Mouse (Mus musculus) forebrain, embryonic 12.5 days (tissue): Measurements from ENCODE around the gene Lrp1. TPM values are rescaled to one million over a fixed set of nuclear protein-coding genes. Genes with fewer than 3 reads are reported as not detected.

Experiments used
- ATAC-seq: fragments of 200-750 bp; cut with Nextera tagmentation; 2 replicates; pipeline ENCODE4 v1.8.0; 2017; ENCODE audit warnings: moderate TSS enrichment; ENCODE audit not compliant: low FRiP score
- H3K27ac ChIP-seq: fragments of 300-500 bp; sonication (generic); 2 replicates; pipeline ENCODE4 v1.5.1; 2016; ENCODE audit warnings: mild to moderate bottlenecking
- H3K27me3 ChIP-seq: fragments of 300-500 bp; sonication (generic); 2 replicates; pipeline ENCODE4 v1.6.1; 2016; ENCODE audit warnings: mild to moderate bottlenecking
- H3K36me3 ChIP-seq: fragments of 300-500 bp; sonication (generic); replicated peaks from 2 replicates; pipeline ENCODE4 v1.6.1; 2016; ENCODE audit warnings: mild to moderate bottlenecking
- H3K4me1 ChIP-seq: fragments of 300-500 bp; sonication (generic); 2 replicates; pipeline ENCODE4 v1.6.1; 2016
- H3K4me2 ChIP-seq: fragments of 300-500 bp; sonication (generic); 2 replicates; pipeline ENCODE4 v1.6.1; 2016; ENCODE audit warnings: mild to moderate bottlenecking, moderate library complexity
- H3K4me3 ChIP-seq: fragments of 300-500 bp; sonication (generic); replicated peaks from 2 replicates; pipeline ENCODE4 v1.5.1; 2016; ENCODE audit warnings: mild to moderate bottlenecking
- H3K9ac ChIP-seq: fragments of 300-500 bp; sonication (generic); 2 replicates; pipeline ENCODE4 v1.6.1; 2016; ENCODE audit warnings: mild to moderate bottlenecking
- H3K9me3 ChIP-seq: fragments of 300-500 bp; sonication (generic); 2 replicates; pipeline ENCODE4 v1.6.1; 2016
- WGBS: fragments of 180-500 bp; shearing (Covaris S2); methylation state at CpG from one replicate; pipeline ENCODE4 v1.1.7; 2016; 5-methylcytosine and 5-hydroxymethylcytosine counted together
- polyA plus RNA-seq: library from polyadenylated mRNA; unstranded; fragments of >200 nt; fragmentation: Nextera tagmentation; extraction: Ambion mirVana; gene quantifications from 2 replicates; pipeline ENCODE4 v1.2.1, GENCODE M21; 2016

The Lrp1 gene
- polyA plus RNA-seq, 1 experiment from 2014 or later, result 81.8 TPM

DNA sequence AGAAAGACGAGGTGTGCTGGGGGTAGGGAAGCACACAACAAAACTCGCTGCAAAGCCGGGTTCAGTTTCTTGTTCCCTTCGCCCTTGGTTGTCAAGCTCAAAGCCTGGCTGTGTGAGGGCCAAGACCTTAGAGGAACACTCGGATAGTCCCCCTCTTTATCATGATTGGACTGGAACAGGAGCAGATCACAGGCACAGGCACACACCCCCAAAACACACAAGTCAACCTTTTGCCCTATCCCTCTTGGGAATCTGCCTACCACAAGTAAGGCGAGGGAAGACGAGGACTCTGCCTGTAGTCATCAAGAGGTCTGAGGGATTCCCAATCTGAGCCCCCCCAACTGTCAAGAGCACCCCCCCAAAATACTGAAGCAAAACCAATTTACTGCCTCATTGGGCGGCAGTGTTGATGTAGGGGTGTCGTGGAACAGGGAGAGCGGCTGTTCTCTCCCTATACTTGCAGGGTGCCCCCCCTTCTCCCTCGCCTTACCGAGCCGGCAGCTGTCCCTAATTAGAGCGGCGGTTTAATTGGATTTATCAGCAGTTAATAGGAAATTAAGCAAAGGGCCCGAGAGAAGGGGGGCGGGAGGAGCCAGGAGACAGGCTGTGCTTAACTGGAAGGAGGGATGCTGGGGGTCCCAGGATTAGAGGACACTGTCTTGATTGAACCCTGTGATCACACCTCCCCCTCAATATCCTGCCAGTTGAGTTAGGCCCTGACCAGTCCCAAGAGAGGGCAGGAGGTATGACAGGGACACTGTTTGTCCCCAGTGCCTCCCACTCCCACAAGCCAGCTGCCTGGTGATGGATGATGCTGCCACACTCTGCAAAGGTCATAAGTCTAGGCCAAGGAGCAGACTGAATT lies 110.9 kb downstream of the Lrp1 start:
- H3K27ac ChIP-seq, result peak overlapping the region; percentile 94
- 2% methylated on average over 17 of the region's 17 CpGs for WGBS
- H3K4me1 ChIP-seq, result peaks cover 68% of the 10 kb centered on the region
- H3K4me2 ChIP-seq, result peak overlapping the region; percentile 76
- peak; percentile 15; the same call in 1 of the 2 replicates for ATAC-seq
- peak overlapping the region; percentile 40 for H3K9ac ChIP-seq
- no peaks in the 10 kb centered on the region for H3K9me3 ChIP-seq
- H3K36me3 ChIP-seq, result no peaks in the 10 kb centered on the region
- H3K27me3 ChIP-seq, result peaks cover 86% of the 10 kb centered on the region
- peak overlapping the region; percentile 43 for H3K4me3 ChIP-seq

DNA sequence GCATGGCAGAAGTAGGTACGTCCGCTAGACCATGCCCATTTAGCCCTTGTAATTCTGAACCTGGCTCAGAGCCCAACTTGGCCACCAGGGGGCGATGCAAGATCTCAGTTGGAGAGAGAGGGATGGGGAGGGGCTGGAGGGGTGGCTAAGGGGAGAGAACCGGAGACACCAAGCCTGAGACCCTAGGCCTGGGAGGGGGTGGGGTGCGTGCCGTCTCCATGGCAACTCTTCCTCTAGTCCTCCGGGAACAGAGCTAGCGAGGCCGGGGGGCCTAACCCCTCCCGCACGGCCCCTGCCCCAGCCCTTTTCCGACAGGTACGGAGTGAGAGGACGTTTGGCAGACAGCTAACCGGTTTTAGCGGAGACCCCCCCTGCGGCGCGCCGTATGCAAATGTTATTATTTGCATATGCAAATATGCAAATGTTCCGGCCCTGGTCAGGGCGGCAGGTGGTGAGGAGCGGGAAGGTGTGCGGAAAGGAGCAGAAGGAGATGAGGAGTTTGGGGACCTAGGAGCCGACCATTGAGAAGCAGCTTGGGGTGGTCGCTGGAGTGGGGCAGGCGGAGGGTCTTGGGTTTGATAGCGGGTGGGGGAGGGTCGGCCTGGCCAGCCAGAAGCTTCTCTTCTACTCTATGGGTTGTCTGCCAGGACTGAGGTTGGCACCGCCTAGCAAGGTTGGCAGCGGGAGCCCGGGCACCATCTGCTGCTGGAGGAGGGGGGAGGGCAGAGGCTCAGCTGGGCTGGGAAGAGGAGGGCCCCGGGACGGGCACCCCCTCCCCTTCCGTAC lies 111.7 kb downstream of the Lrp1 start:
- Histone ChIP-seq H3K9ac (peak overlapping the region; percentile 40), H3K9me3 (no peaks in the 10 kb centered on the region), H3K4me2 (peak overlapping the region; percentile 76), H3K27ac (peak overlapping the region; percentile 94), H3K27me3 (peaks cover 77% of the 10 kb centered on the region), H3K36me3 (no peaks in the 10 kb centered on the region), H3K4me3 (peak overlapping the region; percentile 43), H3K4me1 (peaks cover 60% of the 10 kb centered on the region)
- WGBS, result under 1% methylated on average over 35 of the region's 35 CpGs
- ATAC-seq, result peak; percentile 74

GRCm38 (mm10) chr10:127508239-127508638 lies 112.7 kb downstream of the Lrp1 start:
- Histone ChIP-seq H3K4me3 (0 out of 2 replicates have a peak overlapping the region, but pooled peaks have one; percentile 43), H3K9me3 (no peaks in the 10 kb centered on the region), H3K4me1 (peaks cover 50% of the 10 kb centered on the region), H3K27me3 (peaks cover 67% of the 10 kb centered on the region), H3K36me3 (no peaks in the 10 kb centered on the region), H3K27ac (peak overlapping the region; percentile 94; the same call in 1 of the 2 replicates), H3K4me2 (peak overlapping the region; percentile 76), H3K9ac (0 out of 2 replicates have a peak overlapping the region, but pooled peaks have one; percentile 7)
- no peak for ATAC-seq
- WGBS, result 1% methylated on average over 15 of the region's 15 CpGs

- Histone ChIP-seq H3K27ac (no peak within 1 kb of the TSS), H3K36me3 (peaks cover 38% of the 10 kb centered on the region), H3K9ac (no peak within 1 kb of the TSS), H3K9me3 (no peaks in the 10 kb centered on the region), H3K4me1 (no peaks in the 10 kb centered on the region), H3K4me2 (no peak within 1 kb of the TSS), H3K27me3 (0 out of 2 replicates have a peak, but pooled peaks cover 2% of the 10 kb centered on the region), H3K4me3 (no peak within 1 kb of the TSS)
- ATAC-seq, result no peak
- 79% methylated on average over 13 of the region's 13 CpGs for WGBS
These were observed 119.8 kb downstream of the Lrp1 start, which contains the start of gene Stac3 for GRCm38 (mm10) chr10:127500894-127501893. Stac3 (plus strand) TSS chr10:127501686.

DNA sequence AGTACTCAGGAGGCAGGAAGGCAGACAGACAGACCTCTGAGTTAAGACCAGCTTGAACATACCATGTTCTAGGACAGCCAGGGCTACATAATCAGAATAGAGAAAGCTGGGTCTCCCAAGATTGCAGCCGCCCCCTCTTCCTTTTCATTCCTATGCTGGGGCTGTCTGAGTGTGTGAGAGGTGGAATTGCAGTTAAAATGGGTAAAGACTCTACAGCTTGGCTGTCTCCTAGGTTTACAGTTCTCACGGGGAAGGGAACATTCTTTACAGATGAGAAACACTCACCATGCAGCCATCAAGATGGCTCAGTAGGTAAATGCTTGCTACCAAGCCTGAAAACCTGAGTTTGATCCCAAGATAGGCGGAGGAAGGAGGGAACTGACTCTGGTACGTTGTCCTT lies 120.9 kb downstream of the Lrp1 start:
- Histone ChIP-seq H3K36me3 (peaks cover 48% of the 10 kb centered on the region), H3K4me1 (no peaks in the 10 kb centered on the region), H3K4me3 (no peak overlapping the region), H3K9me3 (no peaks in the 10 kb centered on the region), H3K4me2 (no peak overlapping the region), H3K9ac (no peak overlapping the region), H3K27ac (no peak overlapping the region), H3K27me3 (no peaks in the 10 kb centered on the region)
- WGBS, result 82% methylated on average over 4 of the region's 4 CpGs
- no peak for ATAC-seq

- Histone ChIP-seq H3K9ac (no peak overlapping the region), H3K27ac (no peak overlapping the region), H3K4me1 (no peaks in the 10 kb centered on the region), H3K4me3 (no peak overlapping the region), H3K9me3 (no peaks in the 10 kb centered on the region), H3K36me3 (peaks cover 53% of the 10 kb centered on the region), H3K27me3 (no peaks in the 10 kb centered on the region), H3K4me2 (no peak overlapping the region)
- no peak for ATAC-seq
- WGBS, result 86% methylated on average over 5 of the region's 5 CpGs
These were observed 121.4 kb downstream of the Lrp1 start for GRCm38 (mm10) chr10:127499516-127499915.

- no peaks in the 10 kb centered on the region for H3K9me3 ChIP-seq
- no peaks in the 10 kb centered on the region for H3K4me1 ChIP-seq
- no peak overlapping the region for H3K4me3 ChIP-seq
- WGBS, result 97% methylated on average over 3 of the region's 3 CpGs
- H3K4me2 ChIP-seq, result no peak overlapping the region
- H3K27me3 ChIP-seq, result no peaks in the 10 kb centered on the region
- no peak overlapping the region for H3K9ac ChIP-seq
- H3K27ac ChIP-seq, result no peak overlapping the region
- H3K36me3 ChIP-seq, result peaks cover 84% of the 10 kb centered on the region
- ATAC-seq, result no peak
These were observed 124.8 kb downstream of the Lrp1 start for GRCm38 (mm10) chr10:127496156-127496555.

GRCm38 (mm10) chr10:127492118-127492517 lies 128.8 kb downstream of the Lrp1 start:
- H3K4me2 ChIP-seq, result no peak overlapping the region
- no peaks in the 10 kb centered on the region for H3K9me3 ChIP-seq
- no peaks in the 10 kb centered on the region for H3K4me1 ChIP-seq
- H3K36me3 ChIP-seq, result peaks cover 85% of the 10 kb centered on the region
- no peak overlapping the region for H3K9ac ChIP-seq
- ATAC-seq, result no peak
- no peak overlapping the region for H3K4me3 ChIP-seq
- H3K27ac ChIP-seq, result no peak overlapping the region
- no peaks in the 10 kb centered on the region for H3K27me3 ChIP-seq
- 87% methylated on average over 3 of the region's 3 CpGs for WGBS

- Histone ChIP-seq H3K36me3 (peaks cover 78% of the 10 kb centered on the region), H3K4me2 (no peak overlapping the region), H3K27ac (peak overlapping the region; percentile 50; the same call in 1 of the 2 replicates), H3K9me3 (no peaks in the 10 kb centered on the region), H3K27me3 (no peaks in the 10 kb centered on the region), H3K4me1 (no peaks in the 10 kb centered on the region), H3K9ac (no peak overlapping the region), H3K4me3 (no peak overlapping the region)
- ATAC-seq, result no peak
- 82% methylated on average over 8 of the region's 8 CpGs for WGBS
These were observed 129.8 kb downstream of the Lrp1 start for GRCm38 (mm10) chr10:127491128-127491512.

DNA sequence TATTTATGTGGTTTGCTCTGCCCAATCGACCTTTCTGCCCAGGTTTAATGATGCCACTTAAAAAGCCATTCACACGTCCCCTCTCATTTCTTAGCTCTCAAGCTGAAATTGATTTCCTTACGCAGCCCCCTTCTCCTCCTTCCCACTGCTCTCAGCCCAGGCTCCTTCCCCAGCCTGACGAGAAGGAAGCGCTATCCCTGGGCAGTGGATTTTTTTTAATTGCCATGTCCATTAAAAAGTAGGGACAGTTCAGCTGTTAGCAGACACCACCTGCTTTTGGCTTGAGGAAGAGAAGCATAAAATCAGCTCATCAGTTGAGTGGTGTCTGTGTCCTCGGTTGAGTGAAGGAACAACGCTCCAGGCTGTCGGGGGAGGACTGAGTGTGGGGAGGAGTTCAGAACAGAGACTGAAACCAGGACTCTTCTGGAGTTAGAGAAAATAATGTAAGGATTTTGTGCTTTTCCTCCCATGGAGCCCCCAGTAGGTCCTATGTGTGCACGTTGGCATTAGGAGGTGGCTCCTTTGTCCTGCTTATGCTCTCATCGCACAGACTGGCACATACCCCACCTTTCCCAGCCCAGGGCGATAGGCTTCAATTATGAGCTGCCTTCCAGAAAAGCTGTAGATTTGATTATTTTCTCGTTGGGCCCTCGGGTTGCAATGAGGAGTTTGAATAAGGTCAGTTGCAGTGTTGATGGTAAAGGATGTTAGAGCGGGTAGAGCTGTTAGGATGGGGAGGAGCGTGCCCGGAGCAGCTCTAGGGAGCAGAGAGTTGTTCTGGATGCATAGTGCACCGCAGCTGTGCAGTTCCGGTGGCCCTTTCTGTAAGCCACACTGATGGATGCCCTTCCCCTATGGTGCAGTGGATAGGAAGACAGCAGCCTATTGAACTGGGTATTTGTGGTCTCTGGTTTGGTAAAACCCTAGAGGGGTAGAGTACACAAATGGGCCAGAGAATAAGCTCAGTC lies 130.5 kb downstream of the Lrp1 start:
- ATAC-seq, result no peak
- no peaks in the 10 kb centered on the region for H3K27me3 ChIP-seq
- peak overlapping the region; percentile 50; the same call in 1 of the 2 replicates for H3K27ac ChIP-seq
- H3K9me3 ChIP-seq, result no peaks in the 10 kb centered on the region
- no peak overlapping the region for H3K9ac ChIP-seq
- 84% methylated on average over 18 of the region's 18 CpGs for WGBS
- H3K36me3 ChIP-seq, result peaks cover 76% of the 10 kb centered on the region
- H3K4me1 ChIP-seq, result no peaks in the 10 kb centered on the region
- H3K4me2 ChIP-seq, result no peak overlapping the region
- H3K4me3 ChIP-seq, result no peak overlapping the region

GRCm38 (mm10) chr10:127488856-127489255 lies 132.1 kb downstream of the Lrp1 start:
- ATAC-seq, result no peak
- no peaks in the 10 kb centered on the region for H3K27me3 ChIP-seq
- H3K4me1 ChIP-seq, result no peaks in the 10 kb centered on the region
- H3K9me3 ChIP-seq, result no peaks in the 10 kb centered on the region
- H3K27ac ChIP-seq, result no peak overlapping the region
- no peak overlapping the region for H3K4me3 ChIP-seq
- H3K36me3 ChIP-seq, result peaks cover 78% of the 10 kb centered on the region
- H3K4me2 ChIP-seq, result no peak overlapping the region
- whole genome bisulfite sequencing, result 88% methylated on average over 7 of the region's 7 CpGs
- H3K9ac ChIP-seq, result no peak overlapping the region
